Mouse (Mus musculus): ENCODE measurements at regions not wholly inside any gene's neighbourhood (a gene's known extent, or its start where the extent isn't known, plus 50 kb on each side); places are given as distances from the start of the nearest gene placed in this dataset.
A peak's percentile ranks its signal among the peaks of the same experiment; 100 is the strongest.

DNA sequence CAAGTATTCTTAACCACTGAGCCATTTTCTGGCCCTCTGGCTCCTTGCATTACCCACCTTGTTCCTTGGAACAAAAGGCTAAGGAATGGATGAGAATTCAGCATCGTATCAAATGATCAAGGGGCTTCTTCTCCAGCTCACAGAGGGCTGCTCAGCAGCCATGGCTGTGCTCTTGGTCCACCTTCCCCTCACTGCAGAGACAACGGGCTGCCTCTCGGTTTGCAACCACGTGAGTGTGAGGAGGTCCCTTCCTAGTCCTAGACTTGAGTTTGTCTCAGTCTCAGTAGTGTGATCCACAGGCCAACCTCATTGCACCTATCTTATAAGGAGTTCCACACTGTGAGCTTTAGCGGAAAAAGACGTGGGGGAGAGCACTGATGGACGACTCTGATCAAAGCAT is 61.3 kb upstream of the Elk3 start:
- no peaks in the 10 kb centered on the region for H3K27me3 ChIP-seq (ENCODE audit: control insufficient read depth, insufficient read depth, low read length)
- H3K4me3 ChIP-seq (ENCODE audit: low read depth, low read length), result no peak overlapping the region
- peaks cover 11% of the 10 kb centered on the region for H3K4me1 ChIP-seq (ENCODE audit: control insufficient read depth, insufficient read depth, insufficient read length, low read length)
- H3K36me3 ChIP-seq (ENCODE audit: control insufficient read depth, insufficient read depth, low read length), result no peaks in the 10 kb centered on the region
- TF ChIP-seq POLR2A (IDR thresholded peaks at IDR 0.05; ENCODE audit: low read depth, low read length), result no peak
- TF ChIP-seq CTCF (IDR thresholded peaks at IDR 0.05; ENCODE audit: extremely low read depth, insufficient read length, insufficient replicate concordance, low read depth, low read length), result no peak
- 89% methylated on average over 7 of the region's 7 CpGs for WGBS
- no peak overlapping the region for H3K27ac ChIP-seq (ENCODE audit: insufficient read depth, low read depth, low read length)

DNA sequence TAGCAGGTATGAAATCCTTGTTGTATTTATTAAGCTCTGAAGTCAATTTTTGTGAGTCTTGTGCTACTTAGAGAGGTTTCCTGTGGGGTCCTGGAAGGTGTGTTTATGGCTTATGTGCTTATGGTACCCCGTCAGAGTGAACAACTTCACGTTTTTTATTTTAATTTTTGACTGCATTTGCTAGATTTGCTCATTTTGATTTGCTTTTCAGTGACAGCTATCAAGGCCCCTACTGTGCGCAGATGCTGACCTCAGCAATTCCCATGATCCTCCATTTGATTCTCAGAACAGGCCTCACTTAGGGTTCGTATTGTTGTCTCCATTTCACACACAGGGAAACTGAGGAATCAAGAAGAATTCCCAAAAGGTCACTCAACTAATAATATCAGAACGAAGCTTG is 62.3 kb upstream of the Elk3 start:
- no peak for TF ChIP-seq POLR2A (IDR thresholded peaks at IDR 0.05; ENCODE audit: low read depth, low read length)
- no peak for TF ChIP-seq CTCF (IDR thresholded peaks at IDR 0.05; ENCODE audit: extremely low read depth, insufficient read length, insufficient replicate concordance, low read depth, low read length)
- no peak overlapping the region for H3K4me3 ChIP-seq (ENCODE audit: low read depth, low read length)
- WGBS, result 85% methylated on average over 5 of the region's 5 CpGs

DNA sequence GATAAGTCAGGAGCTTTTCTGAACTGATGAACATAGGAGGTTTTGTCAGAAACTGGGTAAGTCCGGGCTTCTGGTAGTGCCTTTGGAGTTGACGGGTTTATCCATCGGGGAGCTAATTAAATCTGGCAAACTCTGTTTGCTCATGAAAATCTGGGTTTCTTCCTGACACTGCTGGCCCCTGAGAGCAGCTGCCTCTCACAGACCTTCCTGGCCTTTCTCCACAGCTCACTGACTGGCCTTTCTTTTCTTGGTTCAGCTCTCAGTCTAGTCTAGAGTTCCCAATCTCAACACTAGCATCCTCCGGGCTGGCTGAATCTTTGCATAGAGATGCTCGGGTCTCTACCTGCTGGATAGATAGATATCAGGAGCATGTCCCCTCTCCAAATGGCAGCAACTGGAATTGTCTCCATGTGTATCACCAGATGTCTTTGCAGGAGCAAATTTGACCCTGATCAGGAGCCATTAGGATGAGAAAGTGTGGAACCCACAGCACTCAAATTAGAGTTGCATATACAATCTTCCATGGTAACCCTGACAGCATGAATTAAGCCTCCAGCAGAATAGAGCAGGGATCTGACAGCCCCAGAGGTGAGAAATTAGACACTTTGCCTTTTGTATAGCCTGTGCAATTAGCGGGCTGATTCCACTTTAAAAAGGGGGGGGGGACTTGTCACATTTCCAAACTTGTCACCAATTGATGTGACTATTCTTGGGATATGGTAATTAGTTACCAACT is 63.2 kb upstream of the Elk3 start:
- Histone ChIP-seq H3K36me3 (ENCODE audit: control insufficient read depth, insufficient read depth, low read length) (no peaks in the 10 kb centered on the region), H3K27me3 (ENCODE audit: control insufficient read depth, insufficient read depth, low read length) (no peaks in the 10 kb centered on the region), H3K4me3 (ENCODE audit: low read depth, low read length) (no peak overlapping the region), H3K27ac (ENCODE audit: insufficient read depth, low read depth, low read length) (no peak overlapping the region), H3K4me1 (ENCODE audit: control insufficient read depth, insufficient read depth, insufficient read length, low read length) (peaks cover 11% of the 10 kb centered on the region)
- WGBS, result 88% methylated on average over 6 of the region's 6 CpGs
- TF ChIP-seq POLR2A (IDR thresholded peaks at IDR 0.05; ENCODE audit: low read depth, low read length) (no peak), CTCF (IDR thresholded peaks at IDR 0.05; ENCODE audit: extremely low read depth, insufficient read length, insufficient replicate concordance, low read depth, low read length) (no peak)

More for the DNA sequence above, 62.3 kb upstream of the Elk3 start:
- Histone ChIP-seq H3K4me1 (ENCODE audit: control insufficient read depth, insufficient read depth, insufficient read length, low read length) (peaks cover 11% of the 10 kb centered on the region), H3K27me3 (ENCODE audit: control insufficient read depth, insufficient read depth, low read length) (no peaks in the 10 kb centered on the region), H3K36me3 (ENCODE audit: control insufficient read depth, insufficient read depth, low read length) (no peaks in the 10 kb centered on the region), H3K27ac (ENCODE audit: insufficient read depth, low read depth, low read length) (no peak overlapping the region)

DNA sequence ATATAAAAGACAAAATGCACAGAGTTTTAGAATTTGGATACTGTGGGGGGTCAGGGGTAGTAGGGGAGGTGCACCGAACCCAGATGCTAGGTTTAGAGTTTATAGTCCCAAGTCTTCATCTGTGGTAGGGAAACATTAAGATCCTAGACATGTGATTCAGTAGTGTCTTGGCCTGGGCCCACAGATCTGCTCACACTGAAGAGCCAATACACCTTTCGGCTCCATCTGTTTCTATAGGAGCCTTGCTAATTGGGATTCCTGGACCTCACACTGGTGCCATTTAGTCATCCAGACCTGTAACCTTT is 63.7 kb upstream of the Elk3 start:
- peaks cover 11% of the 10 kb centered on the region for H3K4me1 ChIP-seq (ENCODE audit: control insufficient read depth, insufficient read depth, insufficient read length, low read length)
- 92% methylated on average over 2 of the region's 2 CpGs for whole genome bisulfite sequencing
- H3K27me3 ChIP-seq (ENCODE audit: control insufficient read depth, insufficient read depth, low read length), result no peaks in the 10 kb centered on the region
- no peak for TF ChIP-seq POLR2A (IDR thresholded peaks at IDR 0.05; ENCODE audit: low read depth, low read length)
- TF ChIP-seq CTCF (IDR thresholded peaks at IDR 0.05; ENCODE audit: extremely low read depth, insufficient read length, insufficient replicate concordance, low read depth, low read length), result no peak
- H3K4me3 ChIP-seq (ENCODE audit: low read depth, low read length), result no peak overlapping the region
- no peaks in the 10 kb centered on the region for H3K36me3 ChIP-seq (ENCODE audit: control insufficient read depth, insufficient read depth, low read length)
- peak overlapping the region; percentile 63; the same call in 1 of the 2 replicates for H3K27ac ChIP-seq (ENCODE audit: insufficient read depth, low read depth, low read length)

DNA sequence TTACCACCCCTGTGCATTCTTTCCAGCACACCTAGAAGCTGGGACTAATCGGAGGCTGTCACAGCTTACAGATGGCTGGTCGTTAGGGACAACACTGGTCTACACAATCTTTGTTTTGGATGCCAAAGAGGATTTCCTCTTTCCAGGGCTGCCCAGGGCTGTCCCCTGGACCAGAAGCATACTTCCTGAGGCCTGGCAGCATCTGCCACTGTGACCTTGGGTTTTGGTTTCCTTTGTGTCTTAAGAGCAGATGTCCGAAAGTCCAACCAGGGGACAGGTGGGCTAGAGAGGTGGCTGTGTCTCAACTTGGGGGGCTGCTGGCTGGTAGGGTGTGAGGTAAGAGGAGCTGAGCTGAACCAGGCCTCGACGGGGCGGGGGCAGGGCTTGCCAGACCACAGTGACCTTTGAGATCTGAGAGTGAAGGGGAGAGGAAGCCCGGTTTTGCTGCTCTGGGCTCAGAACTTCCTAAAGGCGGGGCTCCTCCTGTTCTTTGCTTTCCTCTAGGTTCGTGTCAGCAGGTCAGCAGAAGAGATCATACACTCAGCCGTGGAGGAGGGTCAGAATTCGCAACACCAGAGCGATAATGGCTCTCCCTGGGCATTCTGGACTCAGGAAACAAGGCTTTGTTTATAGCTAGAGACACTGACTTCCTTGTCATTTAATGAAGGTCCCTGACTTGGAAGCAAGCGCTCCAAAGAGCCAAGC is 64.2 kb upstream of the Elk3 start:
- H3K27me3 ChIP-seq (ENCODE audit: control insufficient read depth, insufficient read depth, low read length), result no peaks in the 10 kb centered on the region
- peaks cover 11% of the 10 kb centered on the region for H3K4me1 ChIP-seq (ENCODE audit: control insufficient read depth, insufficient read depth, insufficient read length, low read length)
- TF ChIP-seq CTCF (IDR thresholded peaks at IDR 0.05; ENCODE audit: extremely low read depth, insufficient read length, insufficient replicate concordance, low read depth, low read length) (no peak), POLR2A (IDR thresholded peaks at IDR 0.05; ENCODE audit: low read depth, low read length) (no peak)
- WGBS, result 33% methylated on average over 13 of the region's 13 CpGs
- no peaks in the 10 kb centered on the region for H3K36me3 ChIP-seq (ENCODE audit: control insufficient read depth, insufficient read depth, low read length)
- no peak overlapping the region for H3K4me3 ChIP-seq (ENCODE audit: low read depth, low read length)
- peak overlapping the region; percentile 63 for H3K27ac ChIP-seq (ENCODE audit: insufficient read depth, low read depth, low read length)

DNA sequence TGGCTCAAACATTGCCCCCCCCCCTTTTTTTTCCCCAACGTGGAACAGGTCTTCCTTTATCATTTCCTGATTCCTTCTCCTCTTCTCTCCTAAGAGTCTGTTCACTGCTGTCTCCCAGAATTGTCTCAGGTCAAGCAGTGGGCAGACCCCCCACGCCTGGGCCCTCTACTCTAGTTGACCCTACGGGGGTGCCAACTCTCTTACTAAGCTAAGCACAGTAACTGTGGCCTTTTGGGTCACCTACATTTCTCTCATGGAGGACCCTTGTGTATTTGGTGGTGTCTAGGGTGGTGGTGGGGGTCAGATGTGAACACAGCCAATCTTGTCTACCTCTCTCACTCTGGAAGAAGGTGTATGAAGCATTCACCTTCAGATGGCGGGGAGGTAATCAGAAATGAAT is 64.8 kb upstream of the Elk3 start:
- Histone ChIP-seq H3K4me1 (ENCODE audit: control insufficient read depth, insufficient read depth, insufficient read length, low read length) (peaks cover 11% of the 10 kb centered on the region), H3K27ac (ENCODE audit: insufficient read depth, low read depth, low read length) (peak overlapping the region; percentile 15; the same call in 1 of the 2 replicates), H3K4me3 (ENCODE audit: low read depth, low read length) (no peak overlapping the region), H3K27me3 (ENCODE audit: control insufficient read depth, insufficient read depth, low read length) (no peaks in the 10 kb centered on the region), H3K36me3 (ENCODE audit: control insufficient read depth, insufficient read depth, low read length) (no peaks in the 10 kb centered on the region)
- 66% methylated on average over 4 of the region's 4 CpGs for WGBS
- TF ChIP-seq POLR2A (IDR thresholded peaks at IDR 0.05; ENCODE audit: low read depth, low read length) (no peak), CTCF (IDR thresholded peaks at IDR 0.05; ENCODE audit: extremely low read depth, insufficient read length, insufficient replicate concordance, low read depth, low read length) (no peak)

DNA sequence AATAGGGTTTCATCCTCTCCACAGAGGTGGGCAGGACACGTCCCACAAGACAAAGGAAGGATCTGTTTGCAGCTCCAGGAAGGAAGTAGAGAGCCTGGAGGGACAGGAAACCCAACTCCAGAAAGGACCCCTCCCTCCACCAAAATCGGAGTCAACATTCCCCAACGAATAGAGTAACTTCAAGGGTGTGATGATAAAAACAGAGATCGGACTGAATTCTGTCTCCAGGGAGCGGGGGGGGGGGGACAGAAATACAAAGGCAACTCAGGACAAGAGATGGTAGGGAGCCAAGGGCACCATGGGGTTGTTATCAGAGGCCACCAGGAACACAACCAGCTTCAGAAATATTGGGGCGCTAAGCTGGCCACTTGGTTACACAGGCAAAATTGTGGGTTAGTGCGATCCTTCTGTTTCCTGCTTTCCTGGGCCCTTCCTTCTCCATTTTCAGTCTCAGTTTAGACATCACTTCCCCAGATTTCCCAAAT is 65.6 kb upstream of the Elk3 start:
- TF ChIP-seq POLR2A (IDR thresholded peaks at IDR 0.05; ENCODE audit: low read depth, low read length), result no peak
- TF ChIP-seq CTCF (IDR thresholded peaks at IDR 0.05; ENCODE audit: extremely low read depth, insufficient read length, insufficient replicate concordance, low read depth, low read length), result no peak
- WGBS, result 84% methylated on average over 7 of the region's 7 CpGs
- peak overlapping the region; percentile 15 for H3K27ac ChIP-seq (ENCODE audit: insufficient read depth, low read depth, low read length)
- peaks cover 11% of the 10 kb centered on the region for H3K4me1 ChIP-seq (ENCODE audit: control insufficient read depth, insufficient read depth, insufficient read length, low read length)
- no peak overlapping the region for H3K4me3 ChIP-seq (ENCODE audit: low read depth, low read length)
- no peaks in the 10 kb centered on the region for H3K36me3 ChIP-seq (ENCODE audit: control insufficient read depth, insufficient read depth, low read length)
- no peaks in the 10 kb centered on the region for H3K27me3 ChIP-seq (ENCODE audit: control insufficient read depth, insufficient read depth, low read length)
